Mouse (Mus musculus): ENCODE measurements around the gene Nhej1. TPM values are rescaled to one million over a fixed set of nuclear protein-coding genes. Genes with fewer than 3 reads are reported as not detected.
A peak's percentile ranks its signal among the peaks of the same experiment; 100 is the strongest.

Nhej1 gene
- polyA plus RNA-seq, 1 experiment from 2014 or later, result 8.2 TPM

GRCm38 (mm10) chr1:74950066-74950465, 174.9 kb downstream of the Nhej1 start:
- Histone ChIP-seq H3K9me3 (ENCODE audit: control insufficient read depth, low read length) (no peaks in the 10 kb centered on the region), H3K4me3 (replicated peaks; ENCODE audit: low read length) (no peak overlapping the region), H3K9ac (replicated peaks; ENCODE audit: low read depth, low read length) (no peak overlapping the region), H3K27me3 (replicated peaks; ENCODE audit: control insufficient read depth, insufficient read depth, low read length) (peaks cover 88% of the 10 kb centered on the region), H3K4me2 (ENCODE audit: low read length) (peak overlapping the region; percentile 55; the same call in 1 of the 2 replicates), H3K27ac (ENCODE audit: low read length) (no peak overlapping the region), H3K4me1 (replicated peaks; ENCODE audit: control insufficient read depth, insufficient read depth, low read length) (peaks cover 30% of the 10 kb centered on the region), H3K36me3 (ENCODE audit: control insufficient read depth, insufficient read depth) (no peaks in the 10 kb centered on the region)
- ATAC-seq, result no peak
- 2% methylated on average over 16 of the region's 16 CpGs for WGBS

GRCm38 (mm10) chr1:74949666-74950050, 175.3 kb downstream of the Nhej1 start:
- Histone ChIP-seq H3K36me3 (ENCODE audit: control insufficient read depth, insufficient read depth) (no peaks in the 10 kb centered on the region), H3K27me3 (replicated peaks; ENCODE audit: control insufficient read depth, insufficient read depth, low read length) (peaks cover 89% of the 10 kb centered on the region), H3K4me1 (replicated peaks; ENCODE audit: control insufficient read depth, insufficient read depth, low read length) (peaks cover 30% of the 10 kb centered on the region), H3K9me3 (ENCODE audit: control insufficient read depth, low read length) (no peaks in the 10 kb centered on the region), H3K9ac (replicated peaks; ENCODE audit: low read depth, low read length) (no peak overlapping the region), H3K4me2 (ENCODE audit: low read length) (no peak overlapping the region), H3K4me3 (replicated peaks; ENCODE audit: low read length) (no peak overlapping the region), H3K27ac (ENCODE audit: low read length) (no peak overlapping the region)
- WGBS, result 4% methylated on average over 24 of the region's 24 CpGs
- no peak for ATAC-seq

- 3% methylated on average over 20 of the region's 20 CpGs for WGBS
- no peak overlapping the region for H3K9ac ChIP-seq (replicated peaks; ENCODE audit: low read depth, low read length)
- no peaks in the 10 kb centered on the region for H3K9me3 ChIP-seq (ENCODE audit: control insufficient read depth, low read length)
- H3K4me1 ChIP-seq (replicated peaks; ENCODE audit: control insufficient read depth, insufficient read depth, low read length), result peaks cover 30% of the 10 kb centered on the region
- peak; percentile 70 for ATAC-seq
- peaks cover 86% of the 10 kb centered on the region for H3K27me3 ChIP-seq (replicated peaks; ENCODE audit: control insufficient read depth, insufficient read depth, low read length)
- H3K4me3 ChIP-seq (replicated peaks; ENCODE audit: low read length), result no peak overlapping the region
- no peak overlapping the region for H3K27ac ChIP-seq (ENCODE audit: low read length)
- no peak overlapping the region for H3K4me2 ChIP-seq (ENCODE audit: low read length)
- no peaks in the 10 kb centered on the region for H3K36me3 ChIP-seq (ENCODE audit: control insufficient read depth, insufficient read depth)
Observed at GRCm38 (mm10) chr1:74948784-74949665, 176.0 kb downstream of the Nhej1 start.

- Histone ChIP-seq H3K4me2 (ENCODE audit: low read length) (peak overlapping the region; percentile 44), H3K9me3 (ENCODE audit: control insufficient read depth, low read length) (no peaks in the 10 kb centered on the region), H3K4me3 (replicated peaks; ENCODE audit: low read length) (peak overlapping the region; percentile 21), H3K4me1 (replicated peaks; ENCODE audit: control insufficient read depth, insufficient read depth, low read length) (peaks cover 30% of the 10 kb centered on the region), H3K36me3 (ENCODE audit: control insufficient read depth, insufficient read depth) (no peaks in the 10 kb centered on the region), H3K27ac (ENCODE audit: low read length) (no peak overlapping the region), H3K9ac (replicated peaks; ENCODE audit: low read depth, low read length) (no peak overlapping the region), H3K27me3 (replicated peaks; ENCODE audit: control insufficient read depth, insufficient read depth, low read length) (peaks cover 83% of the 10 kb centered on the region)
- peak; percentile 8; the same call in 1 of the 2 replicates for ATAC-seq
- 2% methylated on average over 40 of the region's 41 CpGs for WGBS
Observed at GRCm38 (mm10) chr1:74947986-74948670, 176.9 kb downstream of the Nhej1 start.

- H3K9ac ChIP-seq (replicated peaks; ENCODE audit: low read depth, low read length), result no peak overlapping the region
- no peak overlapping the region for H3K27ac ChIP-seq (ENCODE audit: low read length)
- no peak for ATAC-seq
- no peak overlapping the region for H3K4me2 ChIP-seq (ENCODE audit: low read length)
- 54% methylated on average over 12 of the region's 12 CpGs for WGBS
- H3K4me1 ChIP-seq (replicated peaks; ENCODE audit: control insufficient read depth, insufficient read depth, low read length), result no peaks in the 10 kb centered on the region
- no peaks in the 10 kb centered on the region for H3K9me3 ChIP-seq (ENCODE audit: control insufficient read depth, low read length)
- H3K4me3 ChIP-seq (replicated peaks; ENCODE audit: low read length), result no peak overlapping the region
- H3K36me3 ChIP-seq (ENCODE audit: control insufficient read depth, insufficient read depth), result no peaks in the 10 kb centered on the region
- H3K27me3 ChIP-seq (replicated peaks; ENCODE audit: control insufficient read depth, insufficient read depth, low read length), result peaks cover 30% of the 10 kb centered on the region
Observed at GRCm38 (mm10) chr1:74941651-74942360, 183.2 kb downstream of the Nhej1 start.

GRCm38 (mm10) chr1:74939762-74940161, 185.2 kb downstream of the Nhej1 start:
- Histone ChIP-seq H3K9ac (replicated peaks; ENCODE audit: low read depth, low read length) (no peak overlapping the region), H3K4me3 (replicated peaks; ENCODE audit: low read length) (no peak overlapping the region), H3K27me3 (replicated peaks; ENCODE audit: control insufficient read depth, insufficient read depth, low read length) (peaks cover 20% of the 10 kb centered on the region), H3K4me2 (ENCODE audit: low read length) (no peak overlapping the region), H3K9me3 (ENCODE audit: control insufficient read depth, low read length) (no peaks in the 10 kb centered on the region), H3K4me1 (replicated peaks; ENCODE audit: control insufficient read depth, insufficient read depth, low read length) (0 out of 2 replicates have a peak, but pooled peaks cover 3% of the 10 kb centered on the region), H3K27ac (ENCODE audit: low read length) (no peak overlapping the region), H3K36me3 (ENCODE audit: control insufficient read depth, insufficient read depth) (no peaks in the 10 kb centered on the region)
- no peak for ATAC-seq
- WGBS, result 7% methylated on average over 3 of the region's 3 CpGs

GRCm38 (mm10) chr1:74936221-74936830, 188.7 kb downstream of the Nhej1 start:
- Histone ChIP-seq H3K36me3 (ENCODE audit: control insufficient read depth, insufficient read depth) (no peaks in the 10 kb centered on the region), H3K4me1 (replicated peaks; ENCODE audit: control insufficient read depth, insufficient read depth, low read length) (0 out of 2 replicates have a peak, but pooled peaks cover 3% of the 10 kb centered on the region), H3K9ac (replicated peaks; ENCODE audit: low read depth, low read length) (no peak overlapping the region), H3K4me3 (replicated peaks; ENCODE audit: low read length) (no peak overlapping the region), H3K27ac (ENCODE audit: low read length) (no peak overlapping the region), H3K9me3 (ENCODE audit: control insufficient read depth, low read length) (no peaks in the 10 kb centered on the region), H3K27me3 (replicated peaks; ENCODE audit: control insufficient read depth, insufficient read depth, low read length) (peaks cover 21% of the 10 kb centered on the region), H3K4me2 (ENCODE audit: low read length) (no peak overlapping the region)
- 32% methylated on average over 12 of the region's 12 CpGs for WGBS
- ATAC-seq, result no peak

- 0 out of 2 replicates have a peak, but pooled peaks cover 3% of the 10 kb centered on the region for H3K4me1 ChIP-seq (replicated peaks; ENCODE audit: control insufficient read depth, insufficient read depth, low read length)
- peak; percentile 80 for ATAC-seq
- 0 out of 2 replicates have a peak within 1 kb of the TSS, but pooled peaks have one; percentile 34 for H3K9ac ChIP-seq (replicated peaks; ENCODE audit: low read depth, low read length)
- peak within 1 kb of the TSS; percentile 44 for H3K4me3 ChIP-seq (replicated peaks; ENCODE audit: low read length)
- H3K27ac ChIP-seq (ENCODE audit: low read length), result no peak within 1 kb of the TSS
- no peaks in the 10 kb centered on the region for H3K36me3 ChIP-seq (ENCODE audit: control insufficient read depth, insufficient read depth)
- peaks cover 21% of the 10 kb centered on the region for H3K27me3 ChIP-seq (replicated peaks; ENCODE audit: control insufficient read depth, insufficient read depth, low read length)
- H3K9me3 ChIP-seq (ENCODE audit: control insufficient read depth, low read length), result no peaks in the 10 kb centered on the region
- peak within 1 kb of the TSS; percentile 66 for H3K4me2 ChIP-seq (ENCODE audit: low read length)
- WGBS, result 0% methylated on average over 18 of the region's 18 CpGs
Observed at GRCm38 (mm10) chr1:74935402-74935801, 189.6 kb downstream of the Nhej1 start, which contains the start of gene Cfap65. TSS of gene Cfap65 (minus strand) at chr1:74935599.
